Mouse (Mus musculus): ENCODE measurements at regions not wholly inside any gene's neighbourhood (a gene's known extent, or its start where the extent isn't known, plus 50 kb on each side); places are given as distances from the start of the nearest gene placed in this dataset.

- Histone ChIP-seq H3K4me3 (ENCODE audit: control insufficient read depth in 1 of 2, insufficient read depth in 1 of 2, low read depth in 2 of 2, low read length in 2 of 2) (no peak overlapping the region), H3K27me3 (ENCODE audit: control insufficient read depth in 1 of 2, insufficient read depth in 2 of 2, low read length in 2 of 2) (no peaks in the 10 kb centered on the region), H3K9me3 (replicated peaks; ENCODE audit: insufficient read depth, low read length) (no peaks in the 10 kb centered on the region), H3K9ac (ENCODE audit: control insufficient read depth, low read depth, low read length, poor library complexity, severe bottlenecking) (no peak overlapping the region), H3K79me2 (ENCODE audit: control insufficient read depth, insufficient read depth, low read length, poor library complexity) (no peaks in the 10 kb centered on the region), H3K27ac (ENCODE audit: control insufficient read depth, low read depth, low read length) (no peak overlapping the region), H3K4me1 (ENCODE audit: control insufficient read depth in 1 of 2, insufficient read depth in 2 of 2, low read length in 2 of 2) (no peaks in the 10 kb centered on the region), H3K36me3 (ENCODE audit: control insufficient read depth in 1 of 2, insufficient read depth in 2 of 2, low read length in 2 of 2) (no peaks in the 10 kb centered on the region)
- DNase-seq (ENCODE audit: low read depth, low spot score) = no peak
- TF ChIP-seq MAX (IDR thresholded peaks at IDR 0.05; ENCODE audit: low read length) = no peak
- TF ChIP-seq RAD21 (IDR thresholded peaks at IDR 0.05; ENCODE audit: low read depth, low read length) = no peak
- no peak for TF ChIP-seq POLR2AphosphoS5 (IDR thresholded peaks at IDR 0.05; ENCODE audit: borderline replicate concordance, low read depth, low read length)
- no peak for TF ChIP-seq ZC3H11A (IDR thresholded peaks at IDR 0.05; ENCODE audit: low read depth, low read length)
- no peak for TF ChIP-seq TBP (IDR thresholded peaks at IDR 0.05; ENCODE audit: low read depth, low read length)
- no peak for TF ChIP-seq EP300 (IDR thresholded peaks at IDR 0.05; ENCODE audit: low read depth in 1 of 2, low read length in 2 of 2)
- TF ChIP-seq HCFC1 (IDR thresholded peaks at IDR 0.05; ENCODE audit: low read depth, low read length) = no peak
- TF ChIP-seq NELFE (IDR thresholded peaks at IDR 0.05; ENCODE audit: low read depth, low read length) = no peak
- TF ChIP-seq MEF2A (IDR thresholded peaks at IDR 0.05; ENCODE audit: extremely low read depth, insufficient replicate concordance, low read depth, low read length, poor library complexity, severe bottlenecking) = no peak
- no peak for TF ChIP-seq NRF1 (IDR thresholded peaks at IDR 0.05; ENCODE audit: insufficient read depth, low read depth, low read length, poor library complexity, severe bottlenecking)
- TF ChIP-seq POLR2A (IDR thresholded peaks at IDR 0.05; ENCODE audit: control insufficient read depth in 1 of 2, insufficient read depth in 1 of 2, low read depth in 1 of 2, low read length in 2 of 2, poor library complexity in 1 of 2) = no peak
- TF ChIP-seq MAFK (IDR thresholded peaks at IDR 0.05; ENCODE audit: borderline replicate concordance, low read depth, low read length) = no peak
- no peak for TF ChIP-seq CTCF (IDR thresholded peaks at IDR 0.05 in 2 of 3, conservative IDR thresholded peaks at IDR 0.05 in 1 of 3; ENCODE audit: control insufficient read depth in 1 of 3, insufficient read depth in 1 of 3, low read depth in 2 of 3, low read length in 3 of 3, poor library complexity in 1 of 3, severe bottlenecking in 1 of 3)
- TF ChIP-seq USF1 (IDR thresholded peaks at IDR 0.05; ENCODE audit: low read depth, low read length) = no peak
- no peak for TF ChIP-seq ETS1 (IDR thresholded peaks at IDR 0.05; ENCODE audit: low read depth, low read length)
These were observed 433.4 kb upstream of the Ptbp2 start for GRCm38 (mm10) chr3:120217710-120218109.

- no peaks in the 10 kb centered on the region for H3K9me3 ChIP-seq (replicated peaks; ENCODE audit: insufficient read depth, low read length)
- no peak for DNase-seq (ENCODE audit: low read depth, low spot score)
These were observed 430.5 kb upstream of the Ptbp2 start for GRCm38 (mm10) chr3:120214616-120215250.

More at GRCm38 (mm10) chr3:120214616-120215250, 430.5 kb upstream of the Ptbp2 start:
- H3K9ac ChIP-seq (ENCODE audit: control insufficient read depth, low read depth, low read length, poor library complexity, severe bottlenecking) = no peak overlapping the region
- H3K27me3 ChIP-seq (ENCODE audit: control insufficient read depth in 1 of 2, insufficient read depth in 2 of 2, low read length in 2 of 2) = no peaks in the 10 kb centered on the region
- H3K4me3 ChIP-seq (ENCODE audit: control insufficient read depth in 1 of 2, insufficient read depth in 1 of 2, low read depth in 2 of 2, low read length in 2 of 2) = no peak overlapping the region
- H3K36me3 ChIP-seq (ENCODE audit: control insufficient read depth in 1 of 2, insufficient read depth in 2 of 2, low read length in 2 of 2) = no peaks in the 10 kb centered on the region
- no peaks in the 10 kb centered on the region for H3K4me1 ChIP-seq (ENCODE audit: control insufficient read depth in 1 of 2, insufficient read depth in 2 of 2, low read length in 2 of 2)
- no peak overlapping the region for H3K27ac ChIP-seq (ENCODE audit: control insufficient read depth, low read depth, low read length)
- TF ChIP-seq CHD1 (IDR thresholded peaks at IDR 0.05; ENCODE audit: low read depth, low read length) (no peak), EP300 (IDR thresholded peaks at IDR 0.05; ENCODE audit: low read depth in 1 of 2, low read length in 2 of 2) (no peak), POLR2AphosphoS5 (IDR thresholded peaks at IDR 0.05; ENCODE audit: borderline replicate concordance, low read depth, low read length) (no peak), USF1 (IDR thresholded peaks at IDR 0.05; ENCODE audit: low read depth, low read length) (no peak), MEF2A (IDR thresholded peaks at IDR 0.05; ENCODE audit: extremely low read depth, insufficient replicate concordance, low read depth, low read length, poor library complexity, severe bottlenecking) (no peak), MXI1 (IDR thresholded peaks at IDR 0.05; ENCODE audit: low read depth, low read length) (no peak), POLR2A (IDR thresholded peaks at IDR 0.05; ENCODE audit: control insufficient read depth in 1 of 2, insufficient read depth in 1 of 2, low read depth in 1 of 2, low read length in 2 of 2, poor library complexity in 1 of 2) (no peak), MYB (IDR thresholded peaks at IDR 0.05; ENCODE audit: low read depth, low read length) (no peak), KAT2A (conservative IDR thresholded peaks at IDR 0.05; ENCODE audit: low read depth, low read length) (no peak), TAL1 (IDR thresholded peaks at IDR 0.05; ENCODE audit: low read length) (no peak), E2F4 (IDR thresholded peaks at IDR 0.05; ENCODE audit: borderline replicate concordance, low read depth, low read length) (no peak), TCF12 (IDR thresholded peaks at IDR 0.05; ENCODE audit: low read depth, low read length) (no peak), UBTF (IDR thresholded peaks at IDR 0.05; ENCODE audit: borderline replicate concordance, insufficient read depth, low read depth, low read length) (no peak)
- no peaks in the 10 kb centered on the region for H3K79me2 ChIP-seq (ENCODE audit: control insufficient read depth, insufficient read depth, low read length, poor library complexity)
